Mouse (Mus musculus): Measurements from ENCODE around the gene BC051142. TPM values are rescaled to one million over a fixed set of nuclear protein-coding genes. Genes with fewer than 3 reads are reported as not detected.

BC051142 gene
- polyA plus RNA-seq (2016; fragmentation: Nextera tagmentation; extraction: Ambion mirVana): 1.9 and 2.5 TPM in 2 replicates

DNA sequence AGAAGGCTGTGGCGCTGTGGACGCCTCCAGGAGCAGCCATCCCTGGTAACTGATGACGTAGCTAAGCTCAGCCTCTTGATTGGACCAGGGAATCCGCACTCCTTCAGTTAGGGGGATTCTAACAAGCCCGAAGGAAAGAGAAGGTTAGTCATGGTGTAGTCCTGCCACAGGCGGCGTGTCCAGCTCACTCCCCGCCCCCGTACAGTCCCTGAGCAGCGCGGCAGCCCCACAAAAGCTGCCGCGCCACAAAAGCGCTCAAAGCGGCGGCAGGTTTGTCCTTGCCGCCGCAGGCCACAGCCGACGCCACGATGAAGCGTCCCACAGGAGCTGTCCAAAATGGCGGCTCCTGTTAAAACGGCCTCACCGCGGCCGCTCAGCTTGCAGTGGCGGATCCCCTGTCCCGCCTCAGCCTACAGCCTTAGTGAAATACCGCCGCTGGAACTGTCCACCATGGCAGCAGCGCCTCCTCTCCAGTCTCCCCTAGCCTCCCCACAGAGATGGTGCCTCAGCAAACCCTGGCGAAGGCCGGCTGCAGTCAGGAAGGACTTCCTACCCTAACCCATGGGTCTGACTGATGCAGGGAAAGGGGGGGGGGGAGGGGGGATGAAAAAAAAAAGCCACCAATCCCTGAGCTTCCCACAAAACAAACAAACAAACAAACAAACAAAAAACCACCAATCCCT is at the start of gene BC051142:
Gene BC051142, plus strand, starts transcription at position 110 of the 683 bp plus-strand sequence.
- no peaks in the 10 kb centered on the region for H3K27me3 ChIP-seq
- H3K36me3 ChIP-seq: no peaks in the 10 kb centered on the region
- H3K9ac ChIP-seq: peak within 1 kb of the TSS; percentile 83
- peak; percentile 99 for ATAC-seq (ENCODE audit: low FRiP score)
- peak within 1 kb of the TSS; percentile 49 for H3K4me3 ChIP-seq
- 5% methylated on average over 34 of the region's 34 CpGs for WGBS
- H3K9me3 ChIP-seq (replicated peaks): no peaks in the 10 kb centered on the region
- H3K4me1 ChIP-seq: 0 out of 2 replicates have a peak, but pooled peaks cover 4% of the 10 kb centered on the region
- H3K4me2 ChIP-seq (replicated peaks): peak within 1 kb of the TSS; percentile 65
- H3K27ac ChIP-seq: peak within 1 kb of the TSS; percentile 98

DNA sequence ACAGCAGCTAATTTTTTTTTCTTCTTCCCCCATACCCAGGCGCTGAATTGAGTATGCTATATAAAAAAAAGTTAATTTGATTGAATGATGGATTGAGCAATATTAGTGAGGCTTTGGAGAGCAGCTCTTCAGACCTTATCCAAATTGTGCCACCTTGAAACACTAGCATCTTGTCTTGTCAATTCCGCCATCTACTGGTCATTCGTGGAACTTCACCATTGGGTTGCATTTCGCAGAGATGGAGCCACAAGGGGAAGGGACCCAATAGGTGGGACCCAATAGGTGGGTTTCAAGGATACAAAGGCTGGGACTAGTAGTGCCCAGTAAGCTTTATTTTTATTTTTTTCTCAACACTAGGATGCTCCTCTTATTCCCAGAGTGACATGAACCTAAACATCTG is 49.2 kb upstream of the BC051142 start:
- no peaks in the 10 kb centered on the region for H3K4me1 ChIP-seq
- no peak for ATAC-seq (ENCODE audit: low FRiP score)

DNA sequence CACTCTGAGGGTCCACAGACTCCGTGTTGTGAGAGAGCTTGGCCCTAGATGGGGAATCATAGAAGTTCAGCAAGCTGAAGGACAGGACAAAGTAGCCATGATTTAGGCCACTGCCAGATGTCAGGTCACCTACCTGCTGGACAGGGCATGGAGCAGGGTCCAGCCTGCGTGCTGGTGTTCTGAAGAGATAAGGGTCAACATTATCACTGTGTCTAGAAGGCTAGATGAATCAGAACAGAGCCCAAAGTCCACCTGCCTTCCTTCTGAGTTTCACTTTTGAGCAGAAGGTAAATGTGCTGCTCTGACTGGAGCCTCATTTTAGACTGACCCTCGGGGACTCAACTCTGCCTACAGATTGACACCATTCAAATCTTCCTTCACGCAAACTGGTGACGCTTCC is 44.1 kb upstream of the BC051142 start, which contains the start of gene Btnl2:
Gene Btnl2, plus strand, starts transcription at position 284 of the 400 bp plus-strand sequence.
- Histone ChIP-seq H3K4me3 (no peak within 1 kb of the TSS), H3K4me2 (replicated peaks) (no peak within 1 kb of the TSS), H3K4me1 (no peaks in the 10 kb centered on the region), H3K27me3 (peaks cover 3% of the 10 kb centered on the region; the same call in 1 of the 2 replicates), H3K9ac (no peak within 1 kb of the TSS), H3K36me3 (no peaks in the 10 kb centered on the region), H3K9me3 (replicated peaks) (no peaks in the 10 kb centered on the region), H3K27ac (no peak within 1 kb of the TSS)
- 87% methylated on average over 5 of the region's 5 CpGs for WGBS
- ATAC-seq (ENCODE audit: low FRiP score): no peak

More for the DNA sequence above, 49.2 kb upstream of the BC051142 start:
- H3K4me2 ChIP-seq (replicated peaks): no peak overlapping the region
- H3K36me3 ChIP-seq: no peaks in the 10 kb centered on the region
- WGBS: 8% methylated on average over 4 of the region's 4 CpGs
- no peak overlapping the region for H3K27ac ChIP-seq
- H3K4me3 ChIP-seq: no peak overlapping the region
- no peak overlapping the region for H3K9ac ChIP-seq
- H3K27me3 ChIP-seq: no peaks in the 10 kb centered on the region; the same call in 1 of the 2 replicates
- no peaks in the 10 kb centered on the region for H3K9me3 ChIP-seq (replicated peaks)

DNA sequence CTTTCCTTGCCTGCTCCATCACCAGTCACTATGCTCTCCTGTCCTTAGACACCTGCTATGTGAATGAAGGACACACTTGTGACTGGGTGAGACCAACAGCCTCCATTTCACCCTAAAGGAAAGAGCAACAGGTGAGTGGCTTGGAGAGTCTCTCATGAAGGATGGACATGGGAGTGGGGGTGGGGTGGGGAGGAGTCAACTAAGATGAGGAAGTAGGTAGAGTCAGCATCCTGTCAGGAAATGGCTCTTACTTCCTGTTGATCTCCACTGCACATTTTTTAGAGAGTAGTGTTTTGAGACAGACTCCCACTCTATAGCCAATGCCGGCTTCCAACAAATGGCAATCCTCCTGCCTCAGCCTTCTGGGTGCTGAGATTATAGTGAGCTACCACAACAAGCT is 43.7 kb upstream of the BC051142 start:
- no peaks in the 10 kb centered on the region for H3K36me3 ChIP-seq
- H3K4me2 ChIP-seq (replicated peaks): no peak overlapping the region
- no peak overlapping the region for H3K27ac ChIP-seq
- H3K9ac ChIP-seq: no peak overlapping the region
- no peak for ATAC-seq (ENCODE audit: low FRiP score)
- H3K27me3 ChIP-seq: peaks cover 3% of the 10 kb centered on the region; the same call in 1 of the 2 replicates
- H3K4me3 ChIP-seq: no peak overlapping the region
- no peaks in the 10 kb centered on the region for H3K9me3 ChIP-seq (replicated peaks)
- 97% methylated on average over 1 of the region's 1 CpGs for WGBS
- H3K4me1 ChIP-seq: no peaks in the 10 kb centered on the region

DNA sequence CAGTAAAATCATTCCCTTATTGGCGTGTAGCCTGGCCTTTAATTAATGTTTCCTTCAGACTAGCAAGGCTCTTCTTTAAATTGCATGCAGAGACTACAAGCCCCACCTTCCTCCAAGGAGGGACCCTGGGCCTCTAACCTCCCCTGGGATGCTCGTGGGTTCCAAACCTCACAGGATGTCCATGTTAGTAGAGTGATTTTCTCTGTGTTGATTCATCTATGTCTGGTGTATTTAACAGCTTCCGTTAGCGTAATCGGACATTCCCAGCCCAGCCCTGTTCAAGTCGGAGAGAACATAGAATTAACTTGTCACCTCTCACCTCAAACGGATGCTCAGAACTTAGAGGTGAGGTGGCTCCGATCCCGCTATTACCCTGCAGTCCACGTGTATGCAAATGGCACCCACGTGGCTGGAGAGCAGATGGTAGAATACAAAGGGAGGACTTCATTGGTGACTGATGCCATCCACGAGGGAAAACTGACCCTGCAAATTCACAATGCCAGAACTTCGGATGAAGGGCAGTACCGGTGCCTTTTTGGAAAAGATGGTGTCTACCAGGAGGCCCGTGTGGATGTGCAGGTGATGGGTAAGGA is 35.6 kb upstream of the BC051142 start:
- Histone ChIP-seq H3K9ac (no peak overlapping the region), H3K4me2 (replicated peaks) (no peak overlapping the region), H3K4me3 (no peak overlapping the region), H3K36me3 (no peaks in the 10 kb centered on the region), H3K9me3 (replicated peaks) (no peaks in the 10 kb centered on the region), H3K27ac (no peak overlapping the region), H3K27me3 (peaks cover 1% of the 10 kb centered on the region; the same call in 1 of the 2 replicates), H3K4me1 (no peaks in the 10 kb centered on the region)
- whole genome bisulfite sequencing: 88% methylated on average over 15 of the region's 15 CpGs
- ATAC-seq (ENCODE audit: low FRiP score): no peak

DNA sequence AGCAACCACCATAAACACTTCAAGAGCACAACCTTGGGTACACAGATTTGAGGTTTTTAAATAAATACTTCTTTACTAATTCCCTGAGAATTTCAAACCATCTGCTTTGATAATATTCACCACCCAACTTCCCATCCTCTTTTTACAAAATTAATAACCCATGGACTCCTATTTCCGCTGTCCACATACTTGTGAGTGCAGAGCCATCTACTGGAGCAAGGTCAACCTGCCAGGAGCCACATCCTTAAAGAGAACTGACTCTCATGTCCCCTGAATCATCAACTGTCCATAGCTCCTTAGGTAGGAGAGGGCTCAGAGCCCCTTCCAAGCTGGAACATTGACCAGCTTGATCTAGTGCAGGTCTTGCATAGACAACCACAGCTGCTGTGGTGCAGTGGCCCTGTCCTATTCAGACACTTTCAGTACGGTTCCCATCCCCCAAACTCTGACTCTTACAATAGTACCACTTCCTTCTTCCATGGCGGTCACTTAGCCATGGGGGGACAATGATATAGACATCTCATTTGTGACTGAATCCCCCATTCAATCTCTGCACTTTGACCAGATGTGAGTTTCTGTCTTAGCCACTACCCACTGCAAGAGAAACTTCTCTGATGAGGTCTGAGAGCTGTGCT is 34.8 kb upstream of the BC051142 start:
- no peaks in the 10 kb centered on the region for H3K27me3 ChIP-seq
- H3K9me3 ChIP-seq (replicated peaks): no peaks in the 10 kb centered on the region
- WGBS: 84% methylated on average over 3 of the region's 3 CpGs
- H3K4me3 ChIP-seq: no peak overlapping the region
- ATAC-seq (ENCODE audit: low FRiP score): no peak
- H3K4me1 ChIP-seq: no peaks in the 10 kb centered on the region
- H3K9ac ChIP-seq: no peak overlapping the region
- no peak overlapping the region for H3K27ac ChIP-seq
- no peak overlapping the region for H3K4me2 ChIP-seq (replicated peaks)
- no peaks in the 10 kb centered on the region for H3K36me3 ChIP-seq

DNA sequence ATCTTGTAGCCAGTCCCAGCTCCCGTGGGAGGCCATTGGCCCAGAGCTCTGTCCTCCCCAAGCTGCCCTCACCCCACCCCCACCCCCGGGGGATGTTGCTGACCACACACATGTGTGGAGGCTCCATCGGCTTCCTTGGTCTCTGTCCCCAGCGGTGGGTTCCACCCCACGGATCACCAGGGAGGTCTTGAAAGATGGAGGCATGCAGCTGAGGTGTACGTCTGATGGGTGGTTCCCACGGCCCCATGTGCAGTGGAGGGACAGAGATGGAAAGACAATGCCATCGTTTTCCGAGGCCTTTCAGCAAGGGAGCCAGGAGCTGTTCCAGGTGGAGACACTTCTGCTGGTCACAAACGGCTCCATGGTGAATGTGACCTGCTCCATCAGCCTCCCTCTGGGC is 33.6 kb upstream of the BC051142 start:
- Histone ChIP-seq H3K27ac (no peak overlapping the region), H3K4me3 (no peak overlapping the region), H3K27me3 (no peaks in the 10 kb centered on the region), H3K36me3 (no peaks in the 10 kb centered on the region), H3K9me3 (replicated peaks) (no peaks in the 10 kb centered on the region), H3K4me1 (no peaks in the 10 kb centered on the region), H3K4me2 (replicated peaks) (no peak overlapping the region), H3K9ac (no peak overlapping the region)
- no peak for ATAC-seq (ENCODE audit: low FRiP score)
- WGBS: 75% methylated on average over 10 of the region's 10 CpGs

DNA sequence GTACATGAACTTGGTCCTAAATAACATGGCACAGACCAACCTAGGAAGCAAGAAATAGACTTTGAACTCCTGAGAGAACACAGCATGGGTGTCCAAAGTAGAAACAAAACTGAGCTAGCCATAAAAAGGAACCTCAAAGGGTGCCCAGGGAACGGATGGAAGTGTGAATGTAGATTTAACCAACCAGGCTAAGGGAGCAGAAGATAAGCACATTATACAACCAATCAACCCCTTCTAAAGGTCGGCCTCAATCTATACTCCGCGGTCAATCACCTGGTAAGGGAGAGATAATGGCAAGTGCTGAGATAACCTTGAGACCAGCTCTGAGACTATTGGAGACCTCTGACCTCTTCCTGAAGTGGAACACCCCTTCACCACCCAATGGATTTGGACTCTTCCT is 28.1 kb upstream of the BC051142 start:
- Histone ChIP-seq H3K4me3 (no peak overlapping the region), H3K27ac (no peak overlapping the region), H3K4me1 (no peaks in the 10 kb centered on the region), H3K36me3 (no peaks in the 10 kb centered on the region), H3K9me3 (replicated peaks) (no peaks in the 10 kb centered on the region), H3K27me3 (no peaks in the 10 kb centered on the region), H3K9ac (no peak overlapping the region), H3K4me2 (replicated peaks) (no peak overlapping the region)
- 77% methylated on average over 4 of the region's 4 CpGs for WGBS
- ATAC-seq (ENCODE audit: low FRiP score): no peak

DNA sequence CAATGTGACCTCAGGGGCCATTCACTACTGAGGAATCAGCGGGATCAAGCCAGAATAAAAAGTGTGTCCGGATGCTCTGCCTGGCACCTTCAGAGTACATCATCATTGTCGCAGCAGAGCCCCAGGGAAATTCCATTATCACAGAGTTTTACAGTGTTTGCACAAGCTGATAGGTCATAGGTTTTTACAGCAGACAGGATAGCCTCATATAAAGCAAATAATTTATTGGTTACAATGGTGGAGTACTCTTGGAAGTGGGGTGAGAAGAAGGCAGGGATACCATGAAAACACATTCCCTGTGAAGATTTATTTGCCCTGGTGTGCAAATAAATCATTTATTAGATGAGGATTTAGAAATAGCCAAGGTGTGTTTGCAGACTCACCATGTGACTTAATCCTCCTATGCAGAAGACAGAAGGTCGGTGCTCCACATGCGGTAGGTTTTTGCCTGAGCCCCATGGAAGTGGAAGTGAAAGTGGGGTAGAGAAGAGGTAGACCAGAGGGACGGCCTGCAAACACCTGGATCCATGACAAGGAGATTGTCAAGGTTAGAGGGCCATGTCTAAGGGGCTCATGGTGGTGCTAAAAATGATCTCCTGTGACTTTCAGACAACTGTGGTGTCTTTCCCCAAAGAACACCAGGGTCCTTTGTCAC is 25.4 kb upstream of the BC051142 start:
- no peak overlapping the region for H3K9ac ChIP-seq
- H3K4me2 ChIP-seq (replicated peaks): no peak overlapping the region
- no peaks in the 10 kb centered on the region for H3K27me3 ChIP-seq
- ATAC-seq (ENCODE audit: low FRiP score): no peak
- no peaks in the 10 kb centered on the region for H3K36me3 ChIP-seq
- no peaks in the 10 kb centered on the region for H3K9me3 ChIP-seq (replicated peaks)
- WGBS: 84% methylated on average over 6 of the region's 6 CpGs
- no peak overlapping the region for H3K27ac ChIP-seq
- no peaks in the 10 kb centered on the region for H3K4me1 ChIP-seq
- H3K4me3 ChIP-seq: no peak overlapping the region

DNA sequence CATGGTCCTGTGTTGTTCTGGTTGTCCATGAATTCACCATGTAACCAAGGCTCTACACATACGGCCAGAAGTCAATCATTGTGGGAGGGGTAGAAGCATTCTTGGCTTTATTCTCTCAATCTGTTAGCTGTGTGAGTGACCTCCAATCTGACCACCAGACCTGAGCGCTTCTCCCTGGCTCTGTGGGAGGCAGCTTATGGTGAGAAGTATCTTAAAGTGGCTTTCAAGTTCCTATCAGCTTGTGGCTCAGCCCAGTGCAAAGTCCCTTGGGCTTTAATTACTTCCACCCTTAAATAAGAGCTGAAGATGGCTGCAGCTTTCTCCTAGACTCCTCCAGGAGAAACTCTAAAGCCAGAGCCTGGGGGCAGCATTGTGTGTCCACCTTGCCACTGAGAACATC is 21.8 kb upstream of the BC051142 start, which contains the start of gene Btnl1:
Gene Btnl1, plus strand, starts transcription at position 286 of the 400 bp plus-strand sequence.
- H3K9me3 ChIP-seq (replicated peaks): no peaks in the 10 kb centered on the region
- ATAC-seq (ENCODE audit: low FRiP score): no peak
- no peak within 1 kb of the TSS for H3K4me3 ChIP-seq
- no peaks in the 10 kb centered on the region for H3K4me1 ChIP-seq
- no peaks in the 10 kb centered on the region for H3K36me3 ChIP-seq
- WGBS: 85% methylated on average over 2 of the region's 2 CpGs
- H3K9ac ChIP-seq: no peak within 1 kb of the TSS
- H3K27ac ChIP-seq: no peak within 1 kb of the TSS
- no peak within 1 kb of the TSS for H3K4me2 ChIP-seq (replicated peaks)
- H3K27me3 ChIP-seq: no peaks in the 10 kb centered on the region

DNA sequence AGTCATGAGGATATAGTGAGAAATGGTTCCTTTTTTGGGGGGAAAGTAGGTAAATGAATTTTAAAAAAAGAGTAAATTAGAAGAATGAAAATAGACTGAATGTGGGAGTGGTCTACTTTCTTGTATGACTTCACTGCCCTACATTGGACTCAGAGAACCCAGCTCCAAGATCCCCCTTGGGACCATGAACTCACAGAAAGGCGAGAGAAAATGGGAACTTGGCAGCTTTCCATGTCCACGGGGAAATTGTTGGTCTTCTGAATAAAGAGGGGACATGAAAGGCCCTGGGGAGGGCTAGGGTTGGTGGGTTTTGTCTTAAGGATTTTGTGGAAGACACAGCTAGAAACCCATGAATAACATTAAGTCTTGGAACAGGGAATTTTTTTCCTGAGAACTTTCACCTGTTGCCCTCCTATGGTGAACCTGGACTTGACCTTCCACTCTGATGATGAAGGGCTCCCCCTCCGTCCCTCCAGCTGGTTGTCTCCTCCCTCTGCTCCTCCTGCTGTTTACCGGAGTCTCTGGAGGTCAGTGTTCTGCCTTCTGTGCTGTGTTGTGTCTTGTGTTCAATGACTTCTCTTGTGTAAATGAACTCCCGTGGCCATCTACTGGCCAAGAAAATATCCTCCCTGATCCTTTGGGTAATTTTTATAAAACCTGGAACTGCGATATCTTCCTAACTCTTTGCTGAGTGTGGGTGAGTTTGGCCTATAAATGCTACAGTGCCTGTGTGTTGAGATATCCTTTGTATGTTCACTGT is 21.0 kb upstream of the BC051142 start:
- WGBS: 57% methylated on average over 6 of the region's 6 CpGs

More for the DNA sequence above, 21.0 kb upstream of the BC051142 start:
- ATAC-seq (ENCODE audit: low FRiP score): no peak
- H3K4me1 ChIP-seq: no peaks in the 10 kb centered on the region
- no peaks in the 10 kb centered on the region for H3K27me3 ChIP-seq
- H3K27ac ChIP-seq: no peak overlapping the region
- no peak overlapping the region for H3K9ac ChIP-seq
- no peaks in the 10 kb centered on the region for H3K9me3 ChIP-seq (replicated peaks)
- no peaks in the 10 kb centered on the region for H3K36me3 ChIP-seq
- no peak overlapping the region for H3K4me2 ChIP-seq (replicated peaks)
- H3K4me3 ChIP-seq: no peak overlapping the region
